Mouse (Mus musculus) liver, embryonic 14.5 days (tissue): ENCODE results near the gene Prdm16. TPM values are rescaled to one million over a fixed set of nuclear protein-coding genes. Genes with fewer than 3 reads are reported as not detected.

Experiments used
- ATAC-seq: fragments of 200-750 bp; cut with Nextera tagmentation; 2 replicates; pipeline ENCODE4 v1.8.0; 2017; ENCODE audit warnings: moderate number of reproducible peaks, mild to moderate bottlenecking, moderate library complexity; ENCODE audit not compliant: insufficient read depth
- DNase-seq, 3 experiments: peaks; one replicate each; pipeline ENCODE4 v3.0.0-alpha.2; 2012 to 2013; ENCODE audit warnings: low read depth in 3 of 3, low spot score in 3 of 3
- H3K27ac ChIP-seq: fragments of 300-500 bp; sonication (generic); 2 replicates; pipeline ENCODE4 v1.5.1; 2014; ENCODE audit warnings: moderate library complexity, mild to moderate bottlenecking, control low read depth, inconsistent platforms
- H3K27me3 ChIP-seq: fragments of 300-500 bp; sonication (generic); 2 replicates; pipeline ENCODE4 v1.6.1; 2014; ENCODE audit warnings: mild to moderate bottlenecking, low read length, moderate library complexity; ENCODE audit not compliant: control insufficient read depth, insufficient read depth
- H3K36me3 ChIP-seq: fragments of 300-500 bp; sonication (generic); replicated peaks from 2 replicates; pipeline ENCODE4 v1.6.1; 2014; ENCODE audit warnings: low read depth; ENCODE audit not compliant: control insufficient read depth, insufficient read depth
- H3K4me1 ChIP-seq, 2 experiments: fragments of 200-500 bp in 1 of 2; fragments of 300-500 bp in 1 of 2; sonication (generic) in 1 of 2; replicated peaks; 2 replicates each; pipeline ENCODE4 v1.6.1; 2012 to 2014; ENCODE audit warnings: antibody characterized with exemption in 1 of 2, inconsistent platforms in 1 of 2, low read length in 1 of 2; ENCODE audit not compliant: control insufficient read depth in 2 of 2, insufficient read depth in 2 of 2
- H3K4me2 ChIP-seq: fragments of 300-500 bp; sonication (generic); 2 replicates; pipeline ENCODE4 v1.6.1; 2014; ENCODE audit warnings: low read depth, mild to moderate bottlenecking, control low read depth, moderate library complexity
- H3K4me3 ChIP-seq, 2 experiments: fragments of 200-500 bp in 1 of 2; fragments of 300-500 bp in 1 of 2; sonication (generic) in 1 of 2; 2 replicates each; pipeline ENCODE4 v1.5.1; 2012 to 2014; ENCODE audit warnings: low read depth in 2 of 2, low read length in 2 of 2, mild to moderate bottlenecking in 2 of 2, control low read depth in 1 of 2, inconsistent platforms in 1 of 2, moderate library complexity in 1 of 2; ENCODE audit not compliant: insufficient read depth in 1 of 2
- H3K9ac ChIP-seq: fragments of 300-500 bp; sonication (generic); replicated peaks from 2 replicates; pipeline ENCODE4 v1.6.1; 2014; ENCODE audit warnings: mild to moderate bottlenecking, control low read depth, moderate library complexity
- H3K9me3 ChIP-seq: fragments of 300-500 bp; sonication (generic); 2 replicates; pipeline ENCODE4 v1.6.1; 2016; ENCODE audit warnings: low read length, mixed read lengths; ENCODE audit not compliant: control insufficient read depth
- CTCF ChIP-seq: IDR thresholded peaks from 2 replicates; pipeline ENCODE4 v1.5.1; 2016; ENCODE audit warnings: antibody characterized with exemption, low read depth, control low read depth
- EP300 ChIP-seq: IDR thresholded peaks from 2 replicates; pipeline ENCODE4 v1.6.1; 2016; ENCODE audit warnings: antibody characterized with exemption, low read depth
- WGBS: fragments of 180-500 bp; shearing (Covaris S2); extraction: QIAGEN DNeasy Blood & Tissue Kit; methylation state at CpG from one replicate; pipeline ENCODE4 v1.1.7; 2014; ENCODE audit not compliant: insufficient replicate concordance; 5-methylcytosine and 5-hydroxymethylcytosine counted together
- polyA plus RNA-seq, 2 experiments: library from polyadenylated mRNA; depleted of rRNA in 1 of 2; stranded (reverse) in 1 of 2; unstranded in 1 of 2; fragments of >200 nt; fragmentation: Nextera tagmentation in 1 of 2; extraction: Ambion mirVana in 1 of 2; gene quantifications; 2 replicates each; pipeline versions ENCODE4 v1.2.1 to v1.2.3; 2012 to 2014

Gene Prdm16
- polyA plus RNA-seq, 2 experiments: 0.70 to 0.86 TPM

DNA sequence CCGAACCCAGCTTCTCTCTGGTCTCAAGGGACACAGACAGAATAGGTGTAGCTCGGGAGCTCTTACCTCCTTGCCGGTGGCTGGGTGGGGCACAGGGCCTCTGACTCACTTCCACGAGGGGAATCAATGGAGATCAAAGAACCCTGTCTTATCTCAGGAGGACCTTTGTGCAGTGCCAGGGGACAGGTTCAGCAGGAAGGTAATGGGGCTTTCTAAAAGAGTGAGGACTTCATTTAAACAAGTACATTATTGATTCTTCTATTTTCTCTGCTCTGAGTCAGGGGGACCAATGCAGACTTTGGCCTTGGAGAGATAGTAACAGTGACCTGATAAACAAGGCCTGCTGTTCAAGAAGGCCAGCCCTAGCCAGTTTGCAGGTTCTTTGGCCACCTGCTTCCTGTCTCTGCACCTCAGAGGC is 218.3 kb downstream of the Prdm16 start:
- H3K27ac ChIP-seq: no peak overlapping the region; the same call in 1 of the 2 replicates
- H3K36me3 ChIP-seq: no peaks in the 10 kb centered on the region
- DNase-seq (no peak), ATAC-seq (peak; percentile 31; the same call in 1 of the 2 replicates)
- no peak overlapping the region for H3K4me2 ChIP-seq
- WGBS: 51% methylated on average over 4 of the region's 4 CpGs
- no peaks in the 10 kb centered on the region for H3K9me3 ChIP-seq
- H3K9ac ChIP-seq: no peak overlapping the region
- no peak overlapping the region for H3K4me3 ChIP-seq
- no peaks in the 10 kb centered on the region for H3K4me1 ChIP-seq
- H3K27me3 ChIP-seq: no peaks in the 10 kb centered on the region
- TF ChIP-seq CTCF: no peak
- no peak for TF ChIP-seq EP300

DNA sequence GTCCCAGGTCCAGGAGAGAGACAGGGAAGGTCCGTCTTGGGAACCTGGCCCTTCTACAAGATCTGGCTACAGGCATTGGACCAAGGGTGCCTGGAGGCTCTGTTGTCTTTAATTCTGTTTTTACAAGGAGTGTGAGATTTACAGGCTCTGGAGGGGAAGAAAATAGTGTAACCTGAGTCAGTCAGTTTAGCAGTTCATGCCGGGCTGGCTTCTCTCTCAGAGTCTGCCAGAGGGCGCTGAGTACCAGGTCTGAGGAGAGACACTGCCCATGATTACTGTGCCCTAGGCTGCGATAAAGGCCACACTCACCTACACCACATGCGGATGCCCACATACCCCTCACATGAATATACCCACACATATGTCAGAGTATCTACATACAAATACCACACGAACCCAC is 219.9 kb downstream of the Prdm16 start:
- Histone ChIP-seq H3K4me1 (no peaks in the 10 kb centered on the region), H3K9me3 (no peaks in the 10 kb centered on the region), H3K4me2 (no peak overlapping the region), H3K4me3 (no peak overlapping the region), H3K9ac (no peak overlapping the region), H3K27ac (no peak overlapping the region), H3K36me3 (no peaks in the 10 kb centered on the region), H3K27me3 (no peaks in the 10 kb centered on the region)
- no peak for ATAC-seq
- 62% methylated on average over 6 of the region's 6 CpGs for WGBS
- TF ChIP-seq CTCF (no peak), EP300 (no peak)
- DNase-seq: no peak

DNA sequence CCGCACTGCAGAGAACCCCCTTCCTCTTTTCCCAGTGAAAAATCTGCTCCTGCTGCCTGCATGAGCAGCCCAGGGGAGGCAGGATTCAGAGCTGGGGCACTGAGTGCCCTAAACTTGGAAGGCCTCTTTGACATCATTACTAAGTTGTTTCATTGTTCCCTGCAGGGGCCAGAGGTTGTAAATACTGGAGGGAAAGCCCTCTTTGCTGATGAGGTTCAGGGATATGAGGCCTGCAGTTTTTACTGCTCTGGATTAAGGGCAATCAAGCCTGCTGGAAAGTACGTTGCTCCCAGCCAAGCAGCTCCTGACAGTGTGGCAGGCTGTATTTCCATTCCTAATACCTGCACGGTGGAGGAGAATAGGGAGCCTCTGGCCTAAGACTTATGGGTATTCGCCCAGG is 221.8 kb downstream of the Prdm16 start:
- TF ChIP-seq CTCF (no peak), EP300 (no peak)
- no peak for ATAC-seq
- WGBS: 33% methylated on average over 4 of the region's 4 CpGs

DNA sequence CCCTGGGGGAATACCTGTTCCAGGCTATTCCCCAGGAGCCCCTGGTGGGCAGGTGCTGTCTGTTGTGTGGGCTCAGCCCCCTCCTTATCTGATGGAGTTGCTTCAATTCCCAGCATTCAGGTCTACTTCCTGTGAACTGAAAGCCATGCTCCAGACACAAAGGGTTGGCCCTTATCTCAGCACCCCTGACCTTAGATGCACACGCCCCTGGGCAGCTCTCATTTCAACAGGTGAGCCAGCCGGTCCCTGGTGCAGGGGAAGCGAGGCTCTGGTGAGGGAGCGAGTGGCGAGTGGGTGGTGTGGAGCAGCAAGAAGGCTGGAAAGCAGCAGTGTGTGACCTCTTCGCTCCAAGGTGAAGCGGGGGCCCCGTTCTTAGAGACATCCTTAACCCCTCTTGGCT is 226.1 kb downstream of the Prdm16 start:
- WGBS: 46% methylated on average over 8 of the region's 8 CpGs
- H3K27me3 ChIP-seq: no peaks in the 10 kb centered on the region
- H3K9me3 ChIP-seq: no peaks in the 10 kb centered on the region
- no peak overlapping the region for H3K9ac ChIP-seq
- no peak overlapping the region for H3K4me2 ChIP-seq
- no peak overlapping the region for H3K27ac ChIP-seq
- H3K4me1 ChIP-seq: 0 out of 4 replicates have a peak, but pooled peaks cover 0 to 3% of the 10 kb centered on the region in 2 experiments
- no peak for TF ChIP-seq EP300
- no peak for TF ChIP-seq CTCF
- DNase-seq (no peak), ATAC-seq (no peak)
- H3K4me3 ChIP-seq: no peak overlapping the region
- H3K36me3 ChIP-seq: no peaks in the 10 kb centered on the region

More for the DNA sequence above, 221.8 kb downstream of the Prdm16 start:
- no peak overlapping the region for H3K9ac ChIP-seq
- H3K9me3 ChIP-seq: no peaks in the 10 kb centered on the region
- H3K4me3 ChIP-seq: no peak overlapping the region
- no peak overlapping the region for H3K4me2 ChIP-seq
- no peaks in the 10 kb centered on the region for H3K36me3 ChIP-seq
- H3K27ac ChIP-seq: no peak overlapping the region
- no peak for DNase-seq
- H3K27me3 ChIP-seq: no peaks in the 10 kb centered on the region
- 0 out of 4 replicates have a peak, but pooled peaks cover 0 to 3% of the 10 kb centered on the region in 2 experiments for H3K4me1 ChIP-seq

DNA sequence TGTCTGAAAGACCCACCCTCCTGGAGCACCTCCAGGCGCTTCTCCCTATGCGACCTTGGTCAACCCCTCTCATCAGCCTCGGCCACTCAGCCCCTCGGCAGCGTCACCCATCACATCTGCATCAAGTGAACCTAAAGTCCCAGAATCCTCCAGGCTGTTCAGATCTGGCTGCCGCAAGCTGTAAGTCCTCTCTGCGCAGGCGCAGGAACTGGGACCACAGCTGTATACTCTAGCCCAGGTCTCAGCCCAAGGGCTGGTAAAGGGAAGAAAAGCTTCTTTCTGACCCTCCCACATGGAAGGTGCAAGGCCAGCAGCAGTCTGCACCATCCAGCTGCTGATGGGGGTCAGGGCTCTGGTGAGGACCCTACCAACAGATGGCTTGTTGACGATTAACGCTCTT is 226.8 kb downstream of the Prdm16 start:
- TF ChIP-seq CTCF: no peak
- no peak for TF ChIP-seq EP300
- ATAC-seq: no peak

More for the DNA sequence above, 226.8 kb downstream of the Prdm16 start:
- Histone ChIP-seq H3K27me3 (no peaks in the 10 kb centered on the region), H3K27ac (no peak overlapping the region), H3K36me3 (no peaks in the 10 kb centered on the region), H3K4me2 (no peak overlapping the region), H3K4me3 (no peak overlapping the region), H3K9ac (no peak overlapping the region), H3K4me1 (0 out of 4 replicates have a peak, but pooled peaks cover 0 to 3% of the 10 kb centered on the region in 2 experiments), H3K9me3 (no peaks in the 10 kb centered on the region)
- 62% methylated on average over 10 of the region's 10 CpGs for WGBS
- no peak for DNase-seq
